ENCODE assay signal across 8 mouse cellular contexts in the genomic region with DNA sequence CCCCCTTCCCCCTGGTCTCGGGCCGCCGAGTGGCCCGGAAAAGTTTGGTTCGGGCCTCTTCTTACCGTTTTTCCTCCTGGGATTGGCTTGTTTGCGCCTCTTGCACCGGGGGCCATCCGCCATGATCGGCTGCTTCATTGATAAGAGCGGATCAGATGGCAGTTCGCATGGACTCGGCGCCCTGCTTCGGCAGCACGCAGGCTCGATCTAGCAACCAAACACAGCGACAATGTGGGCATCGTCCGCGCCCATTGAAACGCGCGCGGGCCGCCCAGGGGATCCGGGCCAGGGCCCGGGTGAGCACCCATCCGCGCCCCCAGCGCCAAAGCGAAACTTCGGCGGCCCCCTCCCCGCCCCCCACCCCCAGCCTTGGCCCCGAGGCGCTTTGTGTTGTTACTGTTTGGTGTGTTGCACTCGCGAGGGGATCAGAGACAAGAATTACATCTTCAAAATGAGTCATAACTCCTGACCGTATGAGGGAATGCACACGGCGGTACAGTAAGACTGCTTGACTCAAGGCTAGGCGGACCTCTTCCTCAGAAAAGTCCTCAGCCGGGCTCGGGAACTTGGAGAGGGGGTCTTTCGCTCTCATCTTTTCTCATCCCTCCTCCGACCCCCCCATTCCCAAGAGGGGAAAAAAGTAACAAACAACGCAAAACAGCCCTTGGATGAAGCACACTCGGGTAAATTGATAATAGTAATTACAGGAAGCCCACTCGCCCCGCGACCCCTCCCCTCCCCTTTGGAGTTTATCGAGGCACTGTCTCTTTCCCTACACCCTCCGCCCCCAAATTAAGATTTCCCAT. TPM values are rescaled to one million over a fixed set of nuclear protein-coding genes. Genes with fewer than 3 reads are reported as not detected.
DNase-seq lines count a peak whose midpoint lies in the region; ATAC-seq lines count a peak whose summit lies in the region.

No protein-coding gene starts in this region.

- peak; percentile 58 for ATAC-seq in heart, embryonic 12.5 days (ENCODE audit: insufficient number of reproducible peaks, low FRiP score)
- ATAC-seq in kidney, embryonic 14.5 days (ENCODE audit: low FRiP score, low TSS enrichment), result peak; percentile 61

- H3K27ac ChIP-seq in heart, embryonic 12.5 days (ENCODE audit: poor library complexity, severe bottlenecking), result peak overlapping the region; percentile 96
- H3K27ac ChIP-seq in kidney, embryonic 14.5 days (ENCODE audit: low read depth, low read length), result peak overlapping the region; percentile 90

- H3K27me3 ChIP-seq in heart, embryonic 12.5 days (replicated peaks), result no peaks in the 10 kb centered on the region
- H3K27me3 ChIP-seq in kidney, embryonic 14.5 days (ENCODE audit: control insufficient read depth, insufficient read depth, low read length), result no peaks in the 10 kb centered on the region; the same call in 1 of the 2 replicates

- WGBS in heart, embryonic 12.5 days, result under 1% methylated on average over 54 of the region's 54 CpGs
- WGBS in kidney, embryonic 14.5 days, result 0% methylated on average over 49 of the region's 54 CpGs

- H3K4me2 ChIP-seq in heart, embryonic 12.5 days, result peak overlapping the region; percentile 77
- H3K4me2 ChIP-seq in kidney, embryonic 14.5 days (replicated peaks; ENCODE audit: low read depth, low read length), result peak overlapping the region; percentile 68

- peak overlapping the region; percentile 93 for H3K9ac ChIP-seq in heart, embryonic 12.5 days
- peak overlapping the region; percentile 98 for H3K9ac ChIP-seq in kidney, embryonic 14.5 days (ENCODE audit: low read depth, low read length)

- H3K36me3 ChIP-seq in heart, embryonic 12.5 days, result no peaks in the 10 kb centered on the region
- H3K36me3 ChIP-seq in kidney, embryonic 14.5 days (ENCODE audit: control insufficient read depth, insufficient read depth, low read length), result no peaks in the 10 kb centered on the region

- no peaks in the 10 kb centered on the region for H3K9me3 ChIP-seq in heart, embryonic 12.5 days (replicated peaks)
- no peaks in the 10 kb centered on the region for H3K9me3 ChIP-seq in kidney, embryonic 14.5 days (ENCODE audit: control insufficient read depth, low read length)

- H3K4me1 ChIP-seq in heart, embryonic 12.5 days (replicated peaks), result peaks cover 38% of the 10 kb centered on the region
- peaks cover 6% of the 10 kb centered on the region; the same call in 1 of the 2 replicates for H3K4me1 ChIP-seq in kidney, embryonic 14.5 days (ENCODE audit: control insufficient read depth, insufficient read depth, low read length)

- DNase-seq in right cerebral cortex, postnatal 25 days, result peak; percentile 68
- DNase-seq in right cerebral cortex, postnatal 36 days (ENCODE audit: low spot score in 2 of 2), result no peak
- peak; percentile 75 for DNase-seq in embryo, embryonic 11 days
- peak; percentile 53 for DNase-seq in lung, postnatal 10 days
- DNase-seq in ovary, postnatal 14 days (ENCODE audit: low spot score), result peak; percentile 48
- DNase-seq in yolk sac, embryonic 10.5 days (ENCODE audit: low spot score), result peak; percentile 63

- peak overlapping the region; percentile 73 for H3K4me3 ChIP-seq in heart, embryonic 12.5 days
- H3K4me3 ChIP-seq in kidney, embryonic 14.5 days (ENCODE audit: low read length), result peak overlapping the region; percentile 83

RNA-seq across cellular contexts. Expression of gene Zeb2, which starts 7.0 kb away (rescaled TPM):
- 28.0 and 29.6 TPM in 2 replicates for polyA plus RNA-seq in heart, embryonic 12.5 days (2016; fragmentation: Nextera tagmentation; extraction: Ambion mirVana)
- polyA plus RNA-seq in kidney, embryonic 14.5 days (2014; fragmentation: Nextera tagmentation; extraction: Ambion mirVana), result 41.2 and 52.2 TPM in 2 replicates

Comparison
In these comparisons a context has a peak if more than half of its experiments do, and no peak if none do; other contexts are left out.
1. DNase-seq: peak in right cerebral cortex, postnatal 25 days (single experiment), embryo, embryonic 11 days (single experiment), lung, postnatal 10 days (single experiment), ovary, postnatal 14 days (single experiment) and yolk sac, embryonic 10.5 days (single experiment); none in right cerebral cortex, postnatal 36 days (0 of 2).